Mouse (Mus musculus) MEL (cell line): ENCODE results near the gene Spem2. TPM values are rescaled to one million over a fixed set of nuclear protein-coding genes. Genes with fewer than 3 reads are reported as not detected.

Experiments used
- DNase-seq: peaks from one replicate; pipeline ENCODE4 v3.0.0; 2011; ENCODE audit warnings: low read depth, low spot score
- H3K27ac ChIP-seq: 2 replicates; pipeline ENCODE4 v1.5.1; 2012; ENCODE audit warnings: low read depth, mild to moderate bottlenecking, control low read depth, low read length, moderate library complexity; ENCODE audit not compliant: control insufficient read depth
- H3K27me3 ChIP-seq, 2 experiments: fragments of 150-350 bp in 1 of 2; sonication (generic) in 1 of 2; 2 replicates each; pipeline ENCODE4 v1.6.1; 2012; ENCODE audit warnings: low read length in 2 of 2, mild to moderate bottlenecking in 2 of 2, improper control_type of control experiment in 1 of 2, moderate library complexity in 1 of 2; ENCODE audit not compliant: insufficient read depth in 2 of 2, control insufficient read depth in 1 of 2
- H3K36me3 ChIP-seq, 2 experiments: 2 replicates each; pipeline ENCODE4 v1.6.1; 2012 to 2014; ENCODE audit warnings: low read length in 2 of 2, improper control_type of control experiment in 1 of 2, inconsistent platforms in 1 of 2, mild to moderate bottlenecking in 1 of 2; ENCODE audit not compliant: insufficient read depth in 2 of 2, control insufficient read depth in 1 of 2
- H3K4me1 ChIP-seq, 2 experiments: fragments of 150-350 bp in 1 of 2; sonication (generic) in 1 of 2; 2 replicates each; pipeline ENCODE4 v1.6.1; 2012; ENCODE audit warnings: low read length in 2 of 2, improper control_type of control experiment in 1 of 2, mild to moderate bottlenecking in 1 of 2; ENCODE audit not compliant: insufficient read depth in 2 of 2, control insufficient read depth in 1 of 2
- H3K4me3 ChIP-seq, 2 experiments: fragments of 150-350 bp in 1 of 2; sonication (generic) in 1 of 2; 2 replicates each; pipeline ENCODE4 v1.5.1; 2012; ENCODE audit warnings: low read depth in 2 of 2, low read length in 2 of 2, mild to moderate bottlenecking in 2 of 2, moderate library complexity in 2 of 2, control low read depth in 1 of 2, improper control_type of control experiment in 1 of 2; ENCODE audit not compliant: control insufficient read depth in 1 of 2, insufficient read depth in 1 of 2
- H3K79me2 ChIP-seq: 2 replicates; pipeline ENCODE4 v1.6.1; 2012; ENCODE audit warnings: mild to moderate bottlenecking, low read length, moderate library complexity; ENCODE audit not compliant: control insufficient read depth, poor library complexity, insufficient read depth
- H3K9ac ChIP-seq: 2 replicates; pipeline ENCODE4 v1.6.1; 2012; ENCODE audit warnings: low read depth, mild to moderate bottlenecking, control low read depth, low read length, moderate library complexity; ENCODE audit not compliant: control insufficient read depth, poor library complexity, severe bottlenecking
- H3K9me3 ChIP-seq: fragments of 150-350 bp; sonication (generic); replicated peaks from 2 replicates; pipeline ENCODE4 v1.6.1; 2012; ENCODE audit warnings: mild to moderate bottlenecking, low read length, improper control_type of control experiment, moderate library complexity; ENCODE audit not compliant: insufficient read depth
- BHLHE40 ChIP-seq: IDR thresholded peaks from 2 replicates; pipeline ENCODE4 v1.6.1; 2012; ENCODE audit warnings: low read depth, mild to moderate bottlenecking, inconsistent platforms, low read length, improper control_type of control experiment, borderline replicate concordance
- CHD1 ChIP-seq: IDR thresholded peaks from 2 replicates; pipeline ENCODE4 v1.6.1; 2012; ENCODE audit warnings: low read depth, mild to moderate bottlenecking, inconsistent platforms, low read length, improper control_type of control experiment
- CHD2 ChIP-seq: IDR thresholded peaks from 2 replicates; pipeline ENCODE4 v1.6.1; 2011; ENCODE audit warnings: low read length, improper control_type of control experiment
- CTCF ChIP-seq, 3 experiments: IDR thresholded peaks in 2 of 3; conservative IDR thresholded peaks in 1 of 3; 2 replicates each; pipeline ENCODE4 v1.5.1; 2011 to 2012; ENCODE audit warnings: low read length in 3 of 3, low read depth in 2 of 3, mild to moderate bottlenecking in 2 of 3, improper control_type of control experiment in 1 of 3, inconsistent platforms in 1 of 3, mixed read lengths in 1 of 3, moderate library complexity in 1 of 3; ENCODE audit not compliant: control insufficient read depth in 1 of 3, insufficient read depth in 1 of 3, poor library complexity in 1 of 3, severe bottlenecking in 1 of 3
- EP300 ChIP-seq, 2 experiments: IDR thresholded peaks; 2 replicates each; pipeline ENCODE4 v1.6.1; 2011; ENCODE audit warnings: improper control_type of control experiment in 2 of 2, low read length in 2 of 2, low read depth in 1 of 2, mild to moderate bottlenecking in 1 of 2
- ETS1 ChIP-seq: IDR thresholded peaks from 2 replicates; pipeline ENCODE4 v1.6.1; 2012; ENCODE audit warnings: low read depth, mild to moderate bottlenecking, inconsistent platforms, low read length, improper control_type of control experiment, moderate library complexity
- HCFC1 ChIP-seq: IDR thresholded peaks from 2 replicates; pipeline ENCODE4 v1.6.1; 2012; ENCODE audit warnings: low read depth, mild to moderate bottlenecking, inconsistent platforms, low read length, improper control_type of control experiment, moderate library complexity
- JUND ChIP-seq: IDR thresholded peaks from 2 replicates; pipeline ENCODE4 v1.6.1; 2011; ENCODE audit warnings: low read depth, mild to moderate bottlenecking, improper control_type of control experiment, low read length
- KAT2A ChIP-seq: conservative IDR thresholded peaks from 2 replicates; pipeline ENCODE4 v1.6.1; 2012; ENCODE audit warnings: low read depth, low read length, improper control_type of control experiment, inconsistent platforms
- MAX ChIP-seq: IDR thresholded peaks from 2 replicates; pipeline ENCODE4 v1.6.1; 2011; ENCODE audit warnings: low read length, improper control_type of control experiment
- MAZ ChIP-seq: IDR thresholded peaks from 2 replicates; pipeline ENCODE4 v1.6.1; 2012; ENCODE audit warnings: low read depth, mild to moderate bottlenecking, inconsistent platforms, low read length, improper control_type of control experiment
- MYC ChIP-seq: IDR thresholded peaks from 2 replicates; pipeline ENCODE4 v1.6.1; 2011; ENCODE audit warnings: low read depth, mild to moderate bottlenecking, low read length, improper control_type of control experiment, moderate library complexity
- NELFE ChIP-seq: IDR thresholded peaks from 2 replicates; pipeline ENCODE4 v1.6.1; 2011; ENCODE audit warnings: low read depth, low read length, improper control_type of control experiment
- POLR2A ChIP-seq, 2 experiments: IDR thresholded peaks; 2 replicates each; pipeline ENCODE4 v1.6.1; 2011 to 2012; ENCODE audit warnings: low read length in 2 of 2, mild to moderate bottlenecking in 2 of 2, control low read depth in 1 of 2, improper control_type of control experiment in 1 of 2, low read depth in 1 of 2, moderate library complexity in 1 of 2; ENCODE audit not compliant: control insufficient read depth in 1 of 2, insufficient read depth in 1 of 2, poor library complexity in 1 of 2
- UBTF ChIP-seq: IDR thresholded peaks from 2 replicates; pipeline ENCODE4 v1.6.1; 2012; ENCODE audit warnings: low read depth, mild to moderate bottlenecking, inconsistent platforms, low read length, improper control_type of control experiment, moderate library complexity, borderline replicate concordance; ENCODE audit not compliant: insufficient read depth
- USF1 ChIP-seq: IDR thresholded peaks from 2 replicates; pipeline ENCODE4 v1.6.1; 2014; ENCODE audit warnings: low read depth, mild to moderate bottlenecking, inconsistent platforms, low read length, improper control_type of control experiment, moderate library complexity
- USF2 ChIP-seq, 2 experiments: IDR thresholded peaks; 2 replicates each; pipeline ENCODE4 v1.6.1; 2011 to 2012; ENCODE audit warnings: improper control_type of control experiment in 2 of 2, low read length in 2 of 2, borderline replicate concordance in 1 of 2, inconsistent platforms in 1 of 2, low read depth in 1 of 2, mild to moderate bottlenecking in 1 of 2; ENCODE audit not compliant: insufficient read depth in 1 of 2
- ZMIZ1 ChIP-seq: IDR thresholded peaks from 2 replicates; pipeline ENCODE4 v1.6.1; 2012; ENCODE audit warnings: low read depth, mild to moderate bottlenecking, inconsistent platforms, low read length, improper control_type of control experiment, moderate library complexity
- ZNF384 ChIP-seq: IDR thresholded peaks from 2 replicates; pipeline ENCODE4 v1.6.1; 2012; ENCODE audit warnings: low read depth, mild to moderate bottlenecking, inconsistent platforms, low read length, improper control_type of control experiment
- polyA plus RNA-seq, 2 experiments: library from polyadenylated mRNA; stranded (reverse) in 1 of 2; unstranded in 1 of 2; fragments of >175 nt in 1 of 2; fragments of >200 nt in 1 of 2; gene quantifications; 2 replicates each; pipeline versions ENCODE4 v1.2.1 to v1.2.4; 2012; ENCODE audit warnings: low replicate concordance in 2 of 2, low read depth in 1 of 2; ENCODE audit not compliant: insufficient read length in 2 of 2, insufficient read depth in 1 of 2, missing spikeins in 1 of 2
- total RNA-seq: library from RNA; depleted of rRNA; stranded (reverse); fragments of 300-350 nt; gene quantifications from 2 replicates; pipeline ENCODE4 v1.2.3, GENCODE M21; 2012

The Spem2 gene
- total and polyA plus RNA-seq, 3 experiments: not detected

DNA sequence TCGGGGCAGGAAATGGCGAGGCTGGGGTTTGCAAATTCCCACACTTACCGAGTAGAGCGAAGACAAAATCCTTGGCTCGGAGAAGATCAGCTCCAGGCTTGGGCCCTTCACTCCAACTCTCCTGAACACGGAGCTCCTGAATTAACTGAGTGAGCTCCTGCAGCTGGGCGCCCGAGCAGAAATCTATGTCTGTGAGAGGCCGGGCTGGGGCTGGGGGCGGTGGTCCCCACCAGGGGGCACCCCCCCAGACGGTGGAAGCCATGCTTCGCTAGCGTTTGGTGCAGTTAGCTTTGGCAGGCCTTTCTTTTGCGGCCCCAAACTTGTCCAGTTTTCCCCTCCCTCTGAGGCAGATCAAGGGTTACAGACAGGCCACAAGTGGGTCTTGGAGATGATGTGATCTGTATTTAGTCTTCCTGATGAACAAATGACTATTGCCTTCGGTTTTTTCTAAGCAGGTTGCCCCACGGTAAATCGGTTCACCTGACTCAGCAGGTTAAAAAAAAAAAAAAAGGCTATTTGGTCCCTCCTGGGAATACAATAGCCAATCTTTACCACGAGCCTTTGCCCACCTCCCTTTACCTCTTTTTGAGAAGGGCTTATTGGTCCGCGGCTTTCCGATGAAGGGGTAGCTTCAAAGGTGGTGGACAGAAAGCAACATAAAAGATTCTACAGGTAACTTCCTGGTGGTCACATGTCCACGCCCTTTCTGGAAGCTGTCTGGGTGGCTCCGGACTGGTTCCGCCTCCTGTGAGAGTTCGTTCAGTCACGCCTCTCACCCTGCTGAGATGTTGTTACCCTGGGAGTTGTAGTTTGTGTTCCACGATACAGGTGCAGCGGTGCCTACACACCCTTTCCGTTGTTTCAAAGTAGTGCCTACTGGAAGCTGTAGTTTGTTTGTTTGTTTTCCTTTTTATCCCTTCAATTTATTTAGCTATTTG, 13.0 kb downstream of the Spem2 start, which contains the start of gene Tmem102:
Tmem102 (minus strand) TSS at position 653 of the 938 bp plus-strand sequence.
- TF ChIP-seq CTCF (IDR thresholded peaks at IDR 0.05 in 2 of 3, conservative IDR thresholded peaks at IDR 0.05 in 1 of 3; ENCODE audit: control insufficient read depth in 1 of 3, insufficient read depth in 1 of 3, low read depth in 2 of 3, low read length in 3 of 3, poor library complexity in 1 of 3, severe bottlenecking in 1 of 3) (peak in 1 of 3 experiments; percentile 16; a peak in 1 of 6 replicates), JUND (no peak), USF1 (0 out of 2 replicates have a peak, but pooled peaks have one; percentile 34)
- Histone ChIP-seq H3K9ac (peak within 1 kb of the TSS; percentile 78; the same call in 1 of the 2 replicates), H3K4me3 (peak within 1 kb of the TSS; percentile 70 to 89)

DNA sequence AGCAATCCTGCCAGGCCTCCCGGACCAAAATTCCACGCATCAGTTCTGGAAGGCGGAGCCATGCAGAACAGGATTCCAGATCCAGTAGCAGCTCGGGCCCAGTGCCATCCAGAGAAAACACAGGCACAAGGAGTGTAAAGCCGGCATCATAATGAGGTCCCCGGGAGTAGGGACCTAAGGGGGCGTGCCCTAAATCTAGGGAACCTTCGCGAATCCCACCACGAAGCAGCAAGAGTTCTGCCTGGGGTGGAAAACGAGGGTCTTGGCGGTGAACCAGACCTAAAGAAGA, 13.7 kb downstream of the Spem2 start:
- Histone ChIP-seq H3K27ac (no peak overlapping the region), H3K9me3 (no peaks in the 10 kb centered on the region), H3K4me3 (peak overlapping the region; percentile 70 to 89), H3K27me3 (no peaks in the 10 kb centered on the region; a peak in 1 of 4 replicates), H3K4me1 (peaks cover 3 to 11% of the 10 kb centered on the region in 2 experiments; a peak in 3 of 4 replicates), H3K36me3 (peaks cover 0 to under 1% of the 10 kb centered on the region in 2 experiments; a peak in 2 of 4 replicates), H3K79me2 (peaks cover 8% of the 10 kb centered on the region; the same call in 1 of the 2 replicates), H3K9ac (peak overlapping the region; percentile 78; the same call in 1 of the 2 replicates)
- TF ChIP-seq CHD1: no peak
- no peak for TF ChIP-seq EP300 (IDR thresholded peaks at IDR 0.05; ENCODE audit: low read depth in 1 of 2, low read length in 2 of 2)
- no peak for TF ChIP-seq USF2 (IDR thresholded peaks at IDR 0.05; ENCODE audit: borderline replicate concordance in 1 of 2, insufficient read depth in 1 of 2, low read depth in 1 of 2, low read length in 2 of 2)
- no peak for TF ChIP-seq KAT2A
- no peak; the same call in 1 of the 2 replicates for TF ChIP-seq NELFE
- no peak for TF ChIP-seq BHLHE40
- TF ChIP-seq POLR2A (IDR thresholded peaks at IDR 0.05; ENCODE audit: control insufficient read depth in 1 of 2, insufficient read depth in 1 of 2, low read depth in 1 of 2, low read length in 2 of 2, poor library complexity in 1 of 2): no peak
- TF ChIP-seq MAZ: no peak
- no peak for TF ChIP-seq MAX
- TF ChIP-seq MYC: no peak
- TF ChIP-seq ETS1: no peak
- no peak for TF ChIP-seq ZMIZ1
- no peak for TF ChIP-seq HCFC1
- TF ChIP-seq CHD2: no peak
- no peak for TF ChIP-seq ZNF384
- TF ChIP-seq UBTF: no peak
- no peak for DNase-seq

More for the DNA sequence above, 13.0 kb downstream of the Spem2 start, which contains the start of gene Tmem102:
- peaks cover 0 to under 1% of the 10 kb centered on the region in 2 experiments; a peak in 2 of 4 replicates for H3K27me3 ChIP-seq
- H3K79me2 ChIP-seq: peaks cover 8% of the 10 kb centered on the region; the same call in 1 of the 2 replicates
- H3K9me3 ChIP-seq: no peaks in the 10 kb centered on the region
- H3K4me1 ChIP-seq: peaks cover 3 to 11% of the 10 kb centered on the region in 2 experiments; a peak in 3 of 4 replicates
- H3K36me3 ChIP-seq: no peaks in the 10 kb centered on the region; a peak in 1 of 4 replicates
- no peak for DNase-seq
- H3K27ac ChIP-seq: no peak within 1 kb of the TSS
